Mouse (Mus musculus): ENCODE measurements at regions not wholly inside any gene's neighbourhood (a gene's known extent, or its start where the extent isn't known, plus 50 kb on each side); places are given as distances from the start of the nearest gene placed in this dataset.

GRCm38 (mm10) chr4:5590531-5590930, 797.4 kb upstream of the Impad1 start:
- Histone ChIP-seq H3K27ac (no peak overlapping the region), H3K4me2 (ENCODE audit: low read depth, low read length) (no peak overlapping the region), H3K9ac (replicated peaks; ENCODE audit: low read length) (no peak overlapping the region), H3K4me3 (ENCODE audit: low read length) (no peak overlapping the region), H3K27me3 (ENCODE audit: insufficient read depth, low read length) (no peaks in the 10 kb centered on the region), H3K36me3 (ENCODE audit: insufficient read depth, low read length) (no peaks in the 10 kb centered on the region), H3K4me1 (ENCODE audit: insufficient read depth, low read length) (no peaks in the 10 kb centered on the region), H3K9me3 (ENCODE audit: low read length) (no peaks in the 10 kb centered on the region)
- TF ChIP-seq CTCF (IDR thresholded peaks at IDR 0.05; ENCODE audit: low read depth): no peak
- ATAC-seq (no peak), DNase-seq (ENCODE audit: low spot score) (no peak)
- WGBS: 66% methylated on average over 4 of the region's 4 CpGs

- H3K4me3 ChIP-seq (ENCODE audit: low read length): no peak overlapping the region
- no peaks in the 10 kb centered on the region for H3K27me3 ChIP-seq (ENCODE audit: insufficient read depth, low read length)
- no peaks in the 10 kb centered on the region for H3K36me3 ChIP-seq (ENCODE audit: insufficient read depth, low read length)
- ATAC-seq (no peak), DNase-seq (ENCODE audit: low spot score) (no peak)
- H3K9me3 ChIP-seq (ENCODE audit: low read length): no peaks in the 10 kb centered on the region
- no peak overlapping the region for H3K4me2 ChIP-seq (ENCODE audit: low read depth, low read length)
- 88% methylated on average over 4 of the region's 4 CpGs for WGBS
- no peak for TF ChIP-seq CTCF (IDR thresholded peaks at IDR 0.05; ENCODE audit: low read depth)
- no peaks in the 10 kb centered on the region for H3K4me1 ChIP-seq (ENCODE audit: insufficient read depth, low read length)
- no peak overlapping the region for H3K27ac ChIP-seq
- no peak overlapping the region for H3K9ac ChIP-seq (replicated peaks; ENCODE audit: low read length)
Observed at GRCm38 (mm10) chr4:5587465-5587864, 794.3 kb upstream of the Impad1 start.

- H3K4me1 ChIP-seq (ENCODE audit: insufficient read depth, low read length): no peaks in the 10 kb centered on the region
- no peak overlapping the region for H3K27ac ChIP-seq
- no peaks in the 10 kb centered on the region for H3K36me3 ChIP-seq (ENCODE audit: insufficient read depth, low read length)
- H3K27me3 ChIP-seq (ENCODE audit: insufficient read depth, low read length): no peaks in the 10 kb centered on the region
- no peak overlapping the region for H3K4me2 ChIP-seq (ENCODE audit: low read depth, low read length)
- no peaks in the 10 kb centered on the region for H3K9me3 ChIP-seq (ENCODE audit: low read length)
- H3K4me3 ChIP-seq (ENCODE audit: low read length): no peak overlapping the region
- no peak overlapping the region for H3K9ac ChIP-seq (replicated peaks; ENCODE audit: low read length)
- no peak for TF ChIP-seq CTCF (IDR thresholded peaks at IDR 0.05; ENCODE audit: low read depth)
- no peak for DNase-seq (ENCODE audit: low spot score)
- no peak for ATAC-seq
- WGBS: 92% methylated on average over 4 of the region's 4 CpGs
Observed at GRCm38 (mm10) chr4:5585205-5585604, 792.0 kb upstream of the Impad1 start.

GRCm38 (mm10) chr4:5583989-5584677, 791.0 kb upstream of the Impad1 start:
- Histone ChIP-seq H3K9ac (replicated peaks; ENCODE audit: low read length) (no peak overlapping the region), H3K27me3 (ENCODE audit: insufficient read depth, low read length) (no peaks in the 10 kb centered on the region), H3K4me2 (ENCODE audit: low read depth, low read length) (no peak overlapping the region), H3K27ac (peak overlapping the region; percentile 11; the same call in 1 of the 2 replicates), H3K36me3 (ENCODE audit: insufficient read depth, low read length) (no peaks in the 10 kb centered on the region), H3K9me3 (ENCODE audit: low read length) (no peaks in the 10 kb centered on the region), H3K4me3 (ENCODE audit: low read length) (no peak overlapping the region), H3K4me1 (ENCODE audit: insufficient read depth, low read length) (no peaks in the 10 kb centered on the region)
- WGBS: 39% methylated on average over 6 of the region's 6 CpGs
- ATAC-seq: peak; percentile 78
- no peak for TF ChIP-seq CTCF (IDR thresholded peaks at IDR 0.05; ENCODE audit: low read depth)
- peak; percentile 60 for DNase-seq (ENCODE audit: low spot score)

GRCm38 (mm10) chr4:5568076-5568475, 774.9 kb upstream of the Impad1 start:
- H3K4me3 ChIP-seq (ENCODE audit: low read length): no peak overlapping the region
- no peak for TF ChIP-seq CTCF (IDR thresholded peaks at IDR 0.05; ENCODE audit: low read depth)
- no peak for DNase-seq (ENCODE audit: low spot score)

GRCm38 (mm10) chr4:5560001-5560657, 767.0 kb upstream of the Impad1 start:
- no peaks in the 10 kb centered on the region for H3K4me1 ChIP-seq (ENCODE audit: insufficient read depth, low read length)
- no peak for TF ChIP-seq CTCF (IDR thresholded peaks at IDR 0.05; ENCODE audit: low read depth)
- no peak overlapping the region for H3K4me3 ChIP-seq (ENCODE audit: low read length)
- no peak overlapping the region for H3K9ac ChIP-seq (replicated peaks; ENCODE audit: low read length)
- H3K9me3 ChIP-seq (ENCODE audit: low read length): no peaks in the 10 kb centered on the region
- WGBS: 50% methylated on average over 3 of the region's 3 CpGs
- ATAC-seq: no peak
- DNase-seq (ENCODE audit: low spot score): no peak
- no peak overlapping the region for H3K4me2 ChIP-seq (ENCODE audit: low read depth, low read length)
- no peaks in the 10 kb centered on the region for H3K27me3 ChIP-seq (ENCODE audit: insufficient read depth, low read length)
- no peaks in the 10 kb centered on the region for H3K36me3 ChIP-seq (ENCODE audit: insufficient read depth, low read length)
- no peak overlapping the region for H3K27ac ChIP-seq

More at GRCm38 (mm10) chr4:5568076-5568475, 774.9 kb upstream of the Impad1 start:
- Histone ChIP-seq H3K9me3 (ENCODE audit: low read length) (no peaks in the 10 kb centered on the region), H3K4me2 (ENCODE audit: low read depth, low read length) (no peak overlapping the region), H3K36me3 (ENCODE audit: insufficient read depth, low read length) (no peaks in the 10 kb centered on the region), H3K27me3 (ENCODE audit: insufficient read depth, low read length) (no peaks in the 10 kb centered on the region), H3K27ac (no peak overlapping the region), H3K9ac (replicated peaks; ENCODE audit: low read length) (no peak overlapping the region), H3K4me1 (ENCODE audit: insufficient read depth, low read length) (no peaks in the 10 kb centered on the region)
- ATAC-seq: no peak

- 92% methylated on average over 3 of the region's 3 CpGs for WGBS
Observed at GRCm38 (mm10) chr4:5540155-5540554, 747.0 kb upstream of the Impad1 start.

More at GRCm38 (mm10) chr4:5540155-5540554, 747.0 kb upstream of the Impad1 start:
- Histone ChIP-seq H3K27me3 (ENCODE audit: insufficient read depth, low read length) (no peaks in the 10 kb centered on the region), H3K4me1 (ENCODE audit: insufficient read depth, low read length) (no peaks in the 10 kb centered on the region), H3K27ac (no peak overlapping the region), H3K9me3 (ENCODE audit: low read length) (no peaks in the 10 kb centered on the region), H3K36me3 (ENCODE audit: insufficient read depth, low read length) (no peaks in the 10 kb centered on the region), H3K9ac (replicated peaks; ENCODE audit: low read length) (no peak overlapping the region), H3K4me2 (ENCODE audit: low read depth, low read length) (no peak overlapping the region), H3K4me3 (ENCODE audit: low read length) (no peak overlapping the region)
- TF ChIP-seq CTCF (IDR thresholded peaks at IDR 0.05; ENCODE audit: low read depth): no peak
- no peak for DNase-seq (ENCODE audit: low spot score)
- no peak for ATAC-seq

Data from hindbrain, postnatal 0 days (tissue).